Mouse (Mus musculus) embryonic facial prominence, embryonic 11.5 days (tissue): ENCODE results near the gene Parvg. TPM values are rescaled to one million over a fixed set of nuclear protein-coding genes. Genes with fewer than 3 reads are reported as not detected.
A peak's percentile ranks its signal among the peaks of the same experiment; 100 is the strongest.
"Not testable (repeated sequence)": the region's sequence is repeated elsewhere in the genome, so short reads cannot be mapped to it uniquely, and the experiment has no call there.

Experiments used
- ATAC-seq: fragments of 200-750 bp; cut with Nextera tagmentation; replicated peaks from 2 replicates; pipeline ENCODE4 v1.8.0; 2017; ENCODE audit warnings: low read depth; ENCODE audit not compliant: insufficient number of reproducible peaks, low FRiP score, low TSS enrichment
- DNase-seq: peaks from one replicate; pipeline ENCODE4 v3.0.0-alpha.2; 2015; ENCODE audit warnings: low spot score
- H3K27ac ChIP-seq: fragments of 300-500 bp; sonication (generic); replicated peaks from 2 replicates; pipeline ENCODE4 v1.5.1; 2014; ENCODE audit warnings: mild to moderate bottlenecking, low read depth, low read length, control low read depth
- H3K27me3 ChIP-seq: fragments of 300-500 bp; sonication (generic); 2 replicates; pipeline ENCODE4 v1.6.1; 2014; ENCODE audit warnings: mild to moderate bottlenecking, low read length, moderate library complexity, mixed read lengths; ENCODE audit not compliant: control insufficient read depth, insufficient read depth
- H3K36me3 ChIP-seq: fragments of 300-500 bp; sonication (generic); replicated peaks from 2 replicates; pipeline ENCODE4 v1.6.1; 2014; ENCODE audit warnings: low read depth, mild to moderate bottlenecking, low read length, moderate library complexity, mixed read lengths; ENCODE audit not compliant: control insufficient read depth, insufficient read depth
- H3K4me1 ChIP-seq: fragments of 300-500 bp; sonication (generic); 2 replicates; pipeline ENCODE4 v1.6.1; 2014; ENCODE audit warnings: low read length, mixed read lengths; ENCODE audit not compliant: control insufficient read depth, insufficient read depth
- H3K4me2 ChIP-seq: fragments of 300-500 bp; sonication (generic); 2 replicates; pipeline ENCODE4 v1.6.1; 2014; ENCODE audit warnings: low read depth, mild to moderate bottlenecking, control low read depth, low read length, moderate library complexity
- H3K4me3 ChIP-seq: fragments of 300-500 bp; sonication (generic); 2 replicates; pipeline ENCODE4 v1.5.1; 2014; ENCODE audit warnings: low read depth, low read length, control low read depth
- H3K9ac ChIP-seq: fragments of 300-500 bp; sonication (generic); replicated peaks from 2 replicates; pipeline ENCODE4 v1.6.1; 2014; ENCODE audit warnings: mild to moderate bottlenecking, control low read depth, low read length
- H3K9me3 ChIP-seq: fragments of 300-500 bp; sonication (generic); replicated peaks from 2 replicates; pipeline ENCODE4 v1.6.1; 2016; ENCODE audit warnings: mild to moderate bottlenecking, low read length, inconsistent platforms, mixed read lengths; ENCODE audit not compliant: control insufficient read depth
- WGBS: fragments of 180-500 bp; shearing (Covaris S2); extraction: QIAGEN DNeasy Blood & Tissue Kit; methylation state at CpG from one replicate; pipeline ENCODE4 v1.1.7; 2014; 5-methylcytosine and 5-hydroxymethylcytosine counted together
- polyA plus RNA-seq: library from polyadenylated mRNA; unstranded; fragments of >200 nt; fragmentation: Nextera tagmentation; extraction: Ambion mirVana; gene quantifications from 2 replicates; pipeline ENCODE4 v1.2.1, GENCODE M21; 2014

Parvg gene
- polyA plus RNA-seq, 1 experiment from 2014 or later, result 1.2 TPM

- peak; percentile 63 for DNase-seq
- ATAC-seq, result no peak
- Histone ChIP-seq H3K9ac (no peak overlapping the region), H3K27ac (no peak overlapping the region), H3K36me3 (no peaks in the 10 kb centered on the region), H3K27me3 (no peaks in the 10 kb centered on the region), H3K4me3 (no peak overlapping the region), H3K9me3 (no peaks in the 10 kb centered on the region), H3K4me2 (no peak overlapping the region), H3K4me1 (no peaks in the 10 kb centered on the region)
- WGBS, result 63% methylated on average over 5 of the region's 5 CpGs
Observed at GRCm38 (mm10) chr15:84284059-84284458, 39.8 kb upstream of the Parvg start.

GRCm38 (mm10) chr15:84285453-84285852 lies 38.4 kb upstream of the Parvg start:
- 0 out of 2 replicates have a peak, but pooled peaks have one; percentile 30 for ATAC-seq
- H3K36me3 ChIP-seq, result no peaks in the 10 kb centered on the region
- DNase-seq, result no peak
- no peaks in the 10 kb centered on the region for H3K9me3 ChIP-seq
- H3K4me2 ChIP-seq, result no peak overlapping the region
- no peak overlapping the region for H3K4me3 ChIP-seq
- 65% methylated on average over 7 of the region's 7 CpGs for WGBS
- H3K27me3 ChIP-seq, result no peaks in the 10 kb centered on the region
- no peaks in the 10 kb centered on the region for H3K4me1 ChIP-seq
- no peak overlapping the region for H3K27ac ChIP-seq
- no peak overlapping the region for H3K9ac ChIP-seq

GRCm38 (mm10) chr15:84288953-84289352 lies 34.9 kb upstream of the Parvg start:
- H3K36me3 ChIP-seq, H3K27ac ChIP-seq, DNase-seq, H3K9me3 ChIP-seq, H3K9ac ChIP-seq, H3K4me2 ChIP-seq, H3K4me3 ChIP-seq, H3K4me1 ChIP-seq, H3K27me3 ChIP-seq, ATAC-seq: not testable (repeated sequence)
- WGBS, result 91% methylated on average over 1 of the region's 1 CpGs

GRCm38 (mm10) chr15:84291097-84291496 lies 32.7 kb upstream of the Parvg start:
- Histone ChIP-seq H3K36me3 (no peaks in the 10 kb centered on the region), H3K27me3 (no peaks in the 10 kb centered on the region), H3K27ac (no peak overlapping the region), H3K9ac (no peak overlapping the region), H3K4me2 (no peak overlapping the region), H3K4me3 (no peak overlapping the region), H3K4me1 (no peaks in the 10 kb centered on the region), H3K9me3 (no peaks in the 10 kb centered on the region)
- 90% methylated on average over 5 of the region's 5 CpGs for WGBS
- no peak for ATAC-seq
- DNase-seq, result no peak

GRCm38 (mm10) chr15:84293590-84293989 lies 30.2 kb upstream of the Parvg start:
- DNase-seq (no peak), ATAC-seq (no peak)
- Histone ChIP-seq H3K9me3 (no peaks in the 10 kb centered on the region), H3K4me3 (no peak overlapping the region), H3K4me1 (no peaks in the 10 kb centered on the region; the same call in 1 of the 2 replicates), H3K4me2 (no peak overlapping the region), H3K36me3 (no peaks in the 10 kb centered on the region), H3K27me3 (no peaks in the 10 kb centered on the region), H3K9ac (no peak overlapping the region), H3K27ac (no peak overlapping the region)
- 69% methylated on average over 12 of the region's 12 CpGs for WGBS

- DNase-seq, result no peak
- WGBS, result 78% methylated on average over 8 of the region's 9 CpGs
- no peaks in the 10 kb centered on the region for H3K9me3 ChIP-seq
- no peak for ATAC-seq
- no peak overlapping the region for H3K4me3 ChIP-seq
- no peaks in the 10 kb centered on the region for H3K27me3 ChIP-seq
- no peak overlapping the region for H3K9ac ChIP-seq
- H3K27ac ChIP-seq, result no peak overlapping the region
- H3K4me1 ChIP-seq, result peaks cover 6% of the 10 kb centered on the region
- no peak overlapping the region for H3K4me2 ChIP-seq
- no peaks in the 10 kb centered on the region for H3K36me3 ChIP-seq
Observed at GRCm38 (mm10) chr15:84294391-84294790, 29.4 kb upstream of the Parvg start.

- Histone ChIP-seq H3K9ac (no peak overlapping the region), H3K9me3 (no peaks in the 10 kb centered on the region), H3K4me2 (no peak overlapping the region), H3K4me3 (no peak overlapping the region), H3K27me3 (no peaks in the 10 kb centered on the region), H3K36me3 (no peaks in the 10 kb centered on the region), H3K27ac (no peak overlapping the region), H3K4me1 (peaks cover 9% of the 10 kb centered on the region)
- no peak for ATAC-seq
- DNase-seq, result no peak
- 86% methylated on average over 10 of the region's 10 CpGs for WGBS
Observed at GRCm38 (mm10) chr15:84295225-84295624, 28.6 kb upstream of the Parvg start.

GRCm38 (mm10) chr15:84297454-84297853 lies 26.4 kb upstream of the Parvg start:
- Histone ChIP-seq H3K4me2 (no peak overlapping the region), H3K9ac (no peak overlapping the region), H3K36me3 (no peaks in the 10 kb centered on the region), H3K27ac (no peak overlapping the region), H3K4me1 (peaks cover 11% of the 10 kb centered on the region), H3K9me3 (no peaks in the 10 kb centered on the region), H3K27me3 (no peaks in the 10 kb centered on the region), H3K4me3 (no peak overlapping the region)
- no peak for ATAC-seq
- 70% methylated on average over 8 of the region's 8 CpGs for whole genome bisulfite sequencing
- no peak for DNase-seq
